Mouse (Mus musculus): Measurements from ENCODE around the gene Noa1.

The Noa1 gene

GRCm38 (mm10) chr5:77254402-77254801 is 55.5 kb downstream of the Noa1 start:
- no peak for DNase-seq (ENCODE audit: low spot score in 2 of 2)

- DNase-seq (ENCODE audit: low spot score in 2 of 2): no peak
Observed at GRCm38 (mm10) chr5:77253154-77253553, 56.7 kb downstream of the Noa1 start.

- no peak for DNase-seq (ENCODE audit: low spot score in 2 of 2)
Observed at GRCm38 (mm10) chr5:77252115-77252827, 57.6 kb downstream of the Noa1 start.

- DNase-seq (ENCODE audit: low spot score in 2 of 2): no peak
Observed at GRCm38 (mm10) chr5:77251656-77252055, 58.2 kb downstream of the Noa1 start.

- DNase-seq (ENCODE audit: low spot score in 2 of 2): no peak
Observed at GRCm38 (mm10) chr5:77250083-77250482, 59.8 kb downstream of the Noa1 start.

GRCm38 (mm10) chr5:77245787-77246671 is 63.9 kb downstream of the Noa1 start:
- DNase-seq (ENCODE audit: low spot score in 2 of 2): no peak

GRCm38 (mm10) chr5:77245463-77245786 is 64.5 kb downstream of the Noa1 start:
- no peak for DNase-seq (ENCODE audit: low spot score in 2 of 2)

GRCm38 (mm10) chr5:77244331-77244987 is 65.4 kb downstream of the Noa1 start:
- no peak for DNase-seq (ENCODE audit: low spot score in 2 of 2)

Data from cerebellum, postnatal 4 days (tissue).